Mouse (Mus musculus): ENCODE data around the gene Kansl1l.

Gene Kansl1l

DNA sequence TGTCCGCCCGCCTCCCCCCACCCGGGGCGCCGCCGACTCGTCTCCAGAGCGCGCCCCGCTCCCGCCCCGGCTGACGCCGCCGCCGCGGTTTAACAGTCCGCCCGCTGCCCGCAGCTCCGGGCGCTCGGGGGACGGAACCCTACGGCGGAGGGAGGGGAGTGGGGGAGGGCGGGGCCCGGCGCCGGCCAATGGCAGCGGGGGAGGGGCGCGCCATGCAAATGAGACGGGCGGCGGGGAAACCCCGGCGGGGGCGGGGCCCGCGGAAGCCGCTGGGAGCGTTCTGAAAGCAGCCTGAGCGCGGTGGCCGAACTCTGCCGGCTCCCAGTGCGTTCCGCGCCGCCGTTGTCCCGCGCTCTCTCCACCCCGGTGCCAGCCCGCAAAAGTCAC, at the start of gene Kansl1l:
Kansl1l (minus strand) TSS at position 110 of the 387 bp plus-strand sequence.
- DNase-seq (ENCODE audit: low read depth): peak; percentile 48

DNA sequence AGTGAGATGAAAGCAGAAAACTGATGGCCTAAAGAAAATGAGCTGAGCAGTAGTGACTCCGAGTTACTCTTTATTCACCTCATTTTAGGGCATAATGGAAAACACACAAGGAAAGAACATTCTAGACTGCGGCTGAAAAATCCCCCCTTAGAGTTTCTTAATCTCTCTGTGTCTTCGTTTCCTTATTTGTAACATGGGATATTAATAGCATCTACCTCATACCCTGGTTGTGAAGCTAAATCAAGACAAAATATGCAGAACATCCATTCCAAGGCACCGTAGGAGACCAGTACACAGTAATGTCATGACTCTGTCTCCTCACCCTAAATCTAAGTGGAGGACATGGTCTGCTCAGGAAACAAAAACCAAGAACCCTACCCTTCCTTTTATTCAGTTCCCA, 48.3 kb upstream of the Kansl1l start:
- no peak for DNase-seq (ENCODE audit: low read depth)

DNA sequence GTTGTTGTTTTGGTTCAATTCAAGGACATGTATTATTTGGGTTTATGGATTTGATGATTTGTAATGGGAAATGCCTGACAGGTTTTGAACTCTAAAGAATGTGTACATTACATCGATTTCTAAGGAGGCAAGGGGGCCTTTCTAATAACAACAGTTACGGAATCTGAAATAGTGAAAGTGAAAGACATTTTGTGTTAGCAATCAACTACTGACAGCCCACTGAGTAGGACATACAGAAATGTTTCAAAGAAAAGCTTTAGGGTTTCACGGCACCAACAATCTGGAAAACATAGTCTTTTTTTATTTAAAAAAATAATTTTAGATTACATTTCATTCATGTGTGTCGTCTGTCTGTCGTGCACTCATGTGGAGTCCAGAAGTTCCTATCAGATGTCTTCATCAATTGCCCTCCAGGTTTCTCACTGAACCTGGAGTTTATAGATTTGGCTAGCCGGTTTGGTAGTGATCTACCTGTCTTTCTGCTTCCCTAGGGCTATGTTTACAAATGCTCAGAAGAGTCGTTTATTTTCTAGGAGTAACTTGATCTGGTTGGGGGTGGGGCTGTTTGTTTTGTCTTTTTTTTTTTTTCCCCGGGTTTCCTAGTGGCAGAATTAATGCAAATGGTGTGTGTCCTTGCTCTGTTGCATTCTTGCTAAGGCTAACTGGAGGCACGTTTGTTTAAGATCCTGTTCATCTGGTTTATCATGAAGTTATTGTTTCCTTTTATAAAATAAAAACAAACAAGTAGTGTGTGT, 46.6 kb upstream of the Kansl1l start:
- no peak for DNase-seq (ENCODE audit: low read depth)

- DNase-seq (ENCODE audit: low read depth): peak; percentile 30
These were observed 45.5 kb upstream of the Kansl1l start, which contains the start of gene Acadl for GRCm38 (mm10) chr1:66862712-66863511. Gene Acadl, minus strand, starts transcription at chr1:66863277.

GRCm38 (mm10) chr1:66861764-66862672, 44.7 kb upstream of the Kansl1l start:
- no peak for DNase-seq (ENCODE audit: low read depth)

DNA sequence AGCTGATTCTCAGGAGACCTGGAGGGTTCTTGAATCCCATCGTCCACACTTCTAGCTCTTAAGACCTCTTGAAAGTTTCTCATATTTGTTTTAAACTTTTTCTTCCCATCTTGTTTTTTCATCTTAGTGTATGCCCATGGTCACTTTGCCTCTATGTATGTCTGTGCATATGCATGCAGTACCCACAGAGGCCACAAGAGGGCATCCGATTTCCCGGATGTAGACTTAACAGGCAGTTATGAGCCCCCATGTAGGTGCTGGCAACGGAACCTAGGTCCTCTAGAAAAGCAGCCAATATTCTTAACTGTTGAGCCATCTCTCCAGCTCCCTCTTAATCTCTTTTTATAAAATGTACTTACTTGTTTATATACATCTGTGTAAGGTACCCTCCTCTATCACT, 30.1 kb upstream of the Kansl1l start:
- DNase-seq (ENCODE audit: low read depth): no peak

- DNase-seq (ENCODE audit: low read depth): no peak
These were observed 28.4 kb upstream of the Kansl1l start for GRCm38 (mm10) chr1:66845690-66846318.

- DNase-seq (ENCODE audit: low read depth): no peak
These were observed 24.6 kb upstream of the Kansl1l start for GRCm38 (mm10) chr1:66841938-66842337.

DNA sequence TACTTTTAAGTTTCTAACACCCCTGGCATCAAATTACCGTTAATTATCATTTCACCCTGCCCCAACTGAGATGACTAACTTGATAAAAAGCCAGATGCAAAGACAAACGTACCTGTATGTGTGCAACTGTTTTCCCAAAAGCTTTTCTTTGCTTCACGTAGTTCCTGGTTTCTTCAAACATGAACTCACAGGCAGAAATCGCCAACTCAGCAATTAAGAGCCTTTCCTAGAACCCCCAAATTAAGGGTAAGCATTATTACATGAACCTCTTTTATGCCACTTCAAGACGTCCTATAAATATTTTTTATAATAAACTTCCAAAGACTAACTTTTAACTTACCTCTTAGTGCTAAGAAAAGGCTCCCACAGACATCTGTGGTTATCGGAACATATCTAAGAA, 24.1 kb upstream of the Kansl1l start:
- DNase-seq (ENCODE audit: low read depth): no peak

DNA sequence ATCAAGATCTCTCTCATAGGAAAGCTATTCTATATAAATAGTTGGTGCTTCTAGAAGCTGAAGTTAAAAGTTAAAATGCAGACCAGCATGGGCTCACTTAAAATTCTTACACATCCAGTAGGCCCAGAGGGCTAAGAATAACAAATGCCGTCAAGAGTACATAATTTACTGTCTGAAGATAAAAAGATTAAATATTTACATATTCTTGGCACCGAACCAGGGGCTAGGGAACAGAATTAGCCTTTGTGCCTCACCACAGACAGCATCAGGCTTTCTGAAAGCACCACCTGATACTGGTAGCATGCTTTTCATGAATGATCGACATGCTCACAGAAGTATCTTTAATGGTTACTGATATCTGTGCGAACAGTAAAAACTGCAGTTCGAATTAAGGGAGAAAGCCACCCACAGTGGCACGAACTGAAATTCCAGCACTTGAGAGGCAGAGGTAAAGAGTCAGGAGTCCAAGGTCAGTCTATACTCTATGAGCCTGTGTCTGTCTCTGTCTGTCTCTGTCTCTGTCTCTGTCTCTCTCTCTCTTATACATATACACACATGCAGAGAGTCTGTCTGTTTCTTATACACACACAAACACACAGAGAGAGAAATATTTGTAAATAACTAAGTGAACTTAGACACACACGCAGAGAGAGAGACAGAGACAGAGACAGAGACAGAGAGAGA, 22.5 kb upstream of the Kansl1l start:
- no peak for DNase-seq (ENCODE audit: low read depth)

GRCm38 (mm10) chr1:66839135-66839534, 21.8 kb upstream of the Kansl1l start:
- no peak for DNase-seq (ENCODE audit: low read depth)

DNA sequence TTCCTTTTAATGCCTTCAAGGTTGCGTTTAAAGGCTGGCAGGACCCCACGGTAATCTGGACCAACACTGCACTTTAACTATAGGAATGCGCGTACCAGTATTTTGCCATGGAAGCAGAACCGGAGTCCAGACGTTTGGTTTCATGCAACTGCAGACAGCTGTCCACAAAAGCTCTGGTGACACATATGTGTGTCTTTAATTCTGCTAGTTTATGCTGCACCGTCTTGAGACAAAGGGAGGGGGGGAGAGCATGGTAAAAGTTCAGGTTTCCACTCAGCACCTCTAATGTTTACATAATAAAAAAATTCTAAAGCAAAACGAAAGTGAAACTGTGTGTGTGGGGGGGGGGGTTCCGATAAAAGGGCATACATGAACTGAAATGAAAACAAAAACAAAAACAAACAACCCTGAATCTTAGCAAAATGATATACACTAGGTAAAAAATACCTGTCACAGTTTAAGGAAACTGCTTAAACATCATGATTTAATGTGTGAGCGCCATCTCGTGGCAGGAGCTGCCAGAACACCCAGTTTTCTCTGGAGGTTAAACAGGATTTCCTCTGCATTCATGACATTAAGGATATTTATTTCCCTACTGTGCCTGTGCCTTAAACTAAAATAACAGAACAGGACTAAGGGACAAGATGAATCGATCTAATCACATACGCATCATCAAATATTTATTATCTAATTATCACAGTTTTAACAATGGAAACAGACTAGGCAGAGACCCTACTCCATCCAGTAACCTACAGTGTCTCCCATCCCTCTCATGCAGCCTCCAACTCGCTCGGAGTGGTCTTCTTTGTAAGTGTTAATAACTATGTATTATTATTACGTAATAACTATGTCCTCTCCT, 21.1 kb upstream of the Kansl1l start:
- no peak for DNase-seq (ENCODE audit: low read depth)

- no peak for DNase-seq (ENCODE audit: low read depth)
These were observed 19.8 kb upstream of the Kansl1l start for GRCm38 (mm10) chr1:66837207-66837606.

GRCm38 (mm10) chr1:66832636-66833165, 15.3 kb upstream of the Kansl1l start:
- no peak for DNase-seq (ENCODE audit: low read depth)

DNA sequence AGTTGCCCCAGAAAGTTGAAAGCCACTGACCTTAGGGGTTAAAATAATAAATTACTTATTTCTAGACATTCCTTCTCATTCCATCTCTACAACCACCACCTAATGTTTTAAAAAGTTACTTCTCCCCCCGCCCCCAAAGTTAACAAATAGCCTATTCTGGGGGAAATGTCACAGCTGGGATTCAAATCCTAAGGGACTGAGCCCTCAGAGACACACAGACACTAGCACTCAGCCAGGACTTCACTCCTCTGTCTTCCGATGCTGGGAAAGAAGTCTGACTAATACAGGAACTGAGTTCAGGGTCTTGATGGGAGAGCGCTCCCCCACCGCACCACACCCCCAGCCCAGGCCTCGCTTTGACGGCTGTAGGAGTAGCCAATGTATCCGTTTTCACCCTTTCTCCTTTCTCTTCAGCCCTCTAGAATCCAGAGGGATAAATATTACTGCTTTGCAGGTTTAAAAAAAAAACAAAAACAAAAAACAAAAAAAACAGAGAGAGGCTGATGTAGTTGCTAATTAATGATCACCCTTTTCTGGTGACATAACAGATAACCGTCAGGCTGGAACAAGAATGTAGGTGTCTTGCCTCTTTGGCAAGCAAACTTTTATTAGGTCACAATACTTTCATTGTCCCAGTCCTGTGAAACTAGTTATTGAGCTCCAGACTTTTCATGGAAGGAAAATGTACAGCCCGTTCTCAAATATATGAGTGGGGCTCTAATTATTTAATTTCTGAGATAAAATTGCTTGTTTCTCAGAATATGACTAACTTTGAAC, 14.7 kb upstream of the Kansl1l start:
- DNase-seq (ENCODE audit: low read depth): no peak

DNA sequence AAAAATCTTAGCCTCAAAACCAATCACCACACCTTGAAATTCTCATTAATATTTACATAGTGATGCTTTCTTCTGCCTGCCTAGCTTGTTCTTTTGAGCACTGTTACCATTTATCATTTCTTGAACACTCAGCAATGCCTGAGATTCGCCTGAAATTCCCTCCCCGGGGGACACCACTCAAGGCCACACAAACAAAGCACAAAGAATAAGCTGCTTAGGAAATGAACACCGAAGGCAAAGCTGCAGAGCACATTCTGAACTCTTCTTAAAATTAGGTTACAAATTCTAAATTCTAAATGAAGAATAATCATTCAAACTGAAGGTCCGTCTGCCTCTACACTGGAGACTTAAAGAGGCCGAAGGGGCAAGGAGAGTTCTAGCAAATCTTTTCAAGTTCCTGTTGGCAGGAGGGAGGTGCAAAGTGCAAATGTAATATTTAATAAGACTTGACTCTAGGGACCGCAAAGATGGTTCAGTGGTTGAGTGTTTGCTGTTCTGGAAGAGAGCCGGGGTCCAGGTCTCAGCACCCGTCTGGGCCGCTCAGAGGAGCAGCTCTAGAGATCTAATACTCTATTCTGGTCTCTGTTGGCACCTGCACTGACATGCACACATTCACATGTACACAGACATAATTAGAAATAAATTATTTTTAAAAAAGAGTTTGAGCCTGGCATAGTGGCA, 12.2 kb upstream of the Kansl1l start:
- DNase-seq (ENCODE audit: low read depth): no peak

- no peak for DNase-seq (ENCODE audit: low read depth)
These were observed 4.6 kb upstream of the Kansl1l start for GRCm38 (mm10) chr1:66821966-66822365.

DNA sequence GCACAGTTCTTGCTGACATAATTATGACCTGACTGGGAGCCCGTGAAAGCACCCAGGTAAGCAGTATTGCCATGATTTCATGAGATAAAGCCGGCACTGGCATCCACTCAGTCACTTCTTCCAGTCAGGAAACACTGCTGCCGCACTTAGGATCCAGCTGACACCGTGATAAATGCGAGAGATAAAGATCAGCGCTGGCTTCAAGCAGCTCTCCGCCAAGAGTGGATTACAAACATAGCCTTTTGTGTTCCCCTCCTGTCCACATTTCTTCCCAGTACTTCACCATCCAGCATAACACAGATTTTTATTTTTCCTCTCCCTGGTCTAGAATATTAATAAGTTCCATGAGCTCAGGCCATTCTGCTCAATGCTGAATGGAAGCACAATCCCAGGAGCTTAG, 2.9 kb upstream of the Kansl1l start:
- DNase-seq (ENCODE audit: low read depth): no peak

Data from fibroblast of lung, adult 2 months (primary cell).